Mouse (Mus musculus): ENCODE measurements at regions not wholly inside any gene's neighbourhood (a gene's known extent, or its start where the extent isn't known, plus 50 kb on each side); places are given as distances from the start of the nearest gene placed in this dataset.

GRCm38 (mm10) chr7:96120142-96120541 is 50.9 kb upstream of the Tenm4 start:
- DNase-seq = no peak
